Mouse (Mus musculus): ENCODE data around the gene Cntnap2. TPM values are rescaled to one million over a fixed set of nuclear protein-coding genes. Genes with fewer than 3 reads are reported as not detected.

The Cntnap2 gene
- 1.2 and 1.3 TPM in 2 replicates for total RNA-seq (2021)
- long read RNA-seq, experiment 1 = 0 reads
- long read RNA-seq, experiment 2, partial matches to known transcripts = 0 of 4 reads
- long read RNA-seq, experiment 2, other reads (novel, unspliced or antisense) = 4 of 4 reads

DNA sequence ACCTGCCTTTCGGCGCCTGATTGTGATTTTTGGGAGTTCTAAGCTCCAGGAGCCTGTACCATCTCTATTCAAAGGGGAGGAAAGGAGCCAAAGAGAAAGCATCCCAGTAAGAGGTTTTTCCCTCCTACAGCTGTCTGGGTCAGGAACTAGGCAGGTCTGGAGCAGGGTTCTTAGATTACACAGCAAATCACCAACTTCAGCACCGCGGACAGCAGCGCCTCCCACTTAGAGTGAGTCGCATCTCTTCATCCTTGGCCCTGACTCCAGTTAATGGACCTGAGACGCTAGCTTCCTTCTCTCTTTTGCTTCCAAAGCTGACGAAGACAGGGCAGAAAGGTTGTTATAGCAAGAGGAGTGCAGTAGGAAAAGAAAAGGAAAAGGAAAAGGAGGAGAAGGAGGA lies at the start of gene Cntnap2:
Gene Cntnap2 (plus strand): TSS at position 267 of the 400 bp plus-strand sequence.
- peak; percentile 79 for DNase-seq

DNA sequence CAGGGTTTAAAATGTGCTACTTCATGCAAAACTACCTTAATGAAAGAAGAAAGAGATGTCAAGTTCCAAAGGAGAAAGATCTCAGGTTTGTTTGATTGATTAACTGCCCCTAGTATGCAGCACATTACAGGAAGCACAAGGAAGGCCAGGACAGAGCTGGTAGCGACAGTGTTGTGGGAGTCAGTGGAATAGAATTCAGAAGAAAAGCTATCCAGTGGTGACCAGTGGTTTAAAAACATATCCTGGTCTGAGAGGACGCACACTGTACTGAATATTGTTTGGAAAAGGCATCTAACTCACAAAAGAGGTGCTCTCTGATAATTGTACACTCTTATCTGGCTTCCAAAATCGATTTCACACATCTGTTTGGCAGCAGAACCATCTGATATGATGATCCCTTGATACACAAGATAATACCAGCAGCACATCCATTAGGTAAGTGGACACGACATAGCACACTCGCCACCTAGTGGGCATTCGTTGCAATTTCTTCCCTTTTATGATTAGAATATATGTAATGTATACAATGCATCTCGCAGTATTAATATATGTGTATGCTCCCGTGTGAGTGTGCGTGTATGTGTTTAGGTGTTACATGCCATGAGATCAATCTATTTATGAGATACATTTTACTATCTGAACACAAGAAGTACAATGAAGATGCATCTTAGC lies 33.0 kb upstream of the Cntnap2 start:
- DNase-seq = peak; percentile 15

DNA sequence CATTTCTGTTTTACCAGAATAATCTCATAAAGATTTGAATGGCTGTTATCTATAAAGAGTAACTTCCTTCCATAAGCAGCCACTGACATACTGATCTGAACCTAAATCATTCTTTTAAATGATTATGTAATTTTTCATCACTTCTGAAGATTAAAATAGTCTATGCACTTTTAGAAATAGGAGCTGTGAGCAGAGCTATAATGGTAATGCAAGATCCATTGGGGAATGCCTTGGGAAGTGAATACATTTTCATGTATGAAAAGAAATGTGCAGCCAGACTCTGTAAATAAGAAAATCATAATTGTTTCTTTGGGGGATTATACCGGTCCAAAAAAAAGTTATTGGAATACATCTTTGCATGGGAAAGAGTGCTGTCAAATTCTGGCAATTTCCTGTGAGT lies 19.7 kb upstream of the Cntnap2 start:
- DNase-seq = no peak

DNA sequence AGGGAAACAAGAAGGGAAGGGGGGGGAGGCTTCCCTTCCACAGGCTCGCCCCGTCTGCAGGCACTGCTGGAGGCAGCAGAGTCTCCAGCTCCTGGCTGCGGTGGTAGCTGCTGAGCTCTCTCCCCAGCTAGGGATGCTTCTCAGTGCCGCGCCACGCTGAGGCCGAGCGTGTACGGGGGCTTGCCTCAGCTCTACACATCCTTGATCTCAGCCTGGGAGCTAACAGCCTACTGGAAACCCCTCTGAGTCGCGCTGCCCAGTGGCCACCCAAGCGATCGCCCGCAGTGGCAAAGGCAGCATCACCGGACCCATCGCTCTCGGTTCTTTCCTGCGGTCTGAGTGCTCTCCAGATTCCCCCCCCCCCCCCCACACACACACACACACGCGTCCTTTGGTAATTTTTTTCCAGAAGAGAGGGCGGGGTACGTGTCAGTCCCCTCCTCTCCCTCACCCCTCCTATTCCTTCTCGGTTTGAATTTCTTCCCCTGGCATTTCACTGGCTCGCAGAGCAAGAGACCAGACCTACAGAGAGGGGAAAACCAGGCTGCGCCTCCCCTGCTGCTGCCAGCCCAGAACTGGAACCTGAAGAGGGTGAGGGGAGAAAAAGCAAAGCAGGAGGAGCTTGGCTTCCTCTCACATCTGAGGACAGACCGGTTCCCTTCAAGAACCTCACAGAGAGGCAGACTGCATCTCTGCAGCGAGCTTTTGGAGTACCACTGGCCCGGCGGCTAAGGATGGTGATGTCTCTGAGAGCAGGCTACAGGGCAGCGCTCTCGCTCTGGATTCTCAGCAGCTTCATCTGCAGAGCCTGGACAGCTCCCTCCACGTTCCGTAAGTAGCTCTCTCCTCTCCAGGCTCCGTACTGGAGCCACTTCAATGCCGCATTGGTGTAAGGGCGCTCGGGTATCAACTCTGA lies 657 bp downstream of the Cntnap2 start:
- DNase-seq = peak; percentile 25

DNA sequence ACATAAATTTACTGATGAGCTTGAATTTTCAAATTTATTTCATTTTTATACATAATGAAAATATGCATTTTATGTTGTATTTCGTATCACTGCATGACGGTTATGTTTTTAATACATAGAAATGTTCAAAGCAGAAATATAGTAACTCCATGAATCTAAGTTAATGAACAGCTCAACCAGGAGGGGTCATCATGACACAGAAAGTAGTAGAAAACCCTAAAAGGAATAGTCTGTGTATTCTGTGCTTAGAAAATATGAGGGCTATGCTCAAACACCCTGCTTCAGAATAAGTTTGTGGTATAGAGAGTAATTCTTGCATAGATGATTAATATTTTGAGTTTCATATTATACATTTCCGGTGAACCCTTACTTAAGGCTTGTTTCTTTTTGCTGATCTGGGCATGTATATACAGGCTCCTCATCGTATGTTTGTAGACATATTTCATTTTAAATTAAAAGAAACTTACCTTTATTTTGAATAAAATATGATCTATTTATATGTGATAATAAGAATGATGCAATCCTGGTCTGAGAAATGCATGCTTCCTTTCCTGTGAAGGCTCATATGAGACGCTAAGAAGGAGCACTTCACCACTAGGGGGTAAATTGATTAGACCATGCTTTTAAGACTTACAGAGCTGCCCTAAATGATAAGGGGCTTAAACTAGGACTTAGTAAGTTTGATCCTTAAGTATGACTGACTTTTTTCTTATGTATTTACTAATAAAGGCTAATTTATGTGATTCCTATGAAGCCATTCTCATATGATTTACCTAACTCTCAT lies 3.2 kb downstream of the Cntnap2 start:
- DNase-seq = no peak

DNA sequence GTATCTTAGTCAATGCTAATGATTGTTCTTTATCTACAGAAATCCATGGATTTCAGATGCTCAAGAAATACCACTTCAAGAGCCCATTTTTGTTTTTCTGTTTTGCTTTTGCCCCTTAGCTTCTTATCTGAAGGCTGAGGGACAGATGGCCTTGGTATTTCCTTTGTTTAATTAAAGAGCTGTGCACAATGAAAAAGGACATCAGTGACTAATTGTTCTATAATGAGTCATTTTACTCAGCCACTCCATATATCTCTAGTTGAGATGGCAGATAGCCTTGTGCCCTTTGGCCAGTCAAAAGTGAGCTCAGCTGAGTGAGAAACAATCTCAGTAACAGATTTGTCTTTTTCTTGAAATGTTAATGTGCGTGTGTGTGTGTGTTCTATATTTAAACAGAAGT lies 29.1 kb downstream of the Cntnap2 start:
- peak; percentile 11 for DNase-seq

DNA sequence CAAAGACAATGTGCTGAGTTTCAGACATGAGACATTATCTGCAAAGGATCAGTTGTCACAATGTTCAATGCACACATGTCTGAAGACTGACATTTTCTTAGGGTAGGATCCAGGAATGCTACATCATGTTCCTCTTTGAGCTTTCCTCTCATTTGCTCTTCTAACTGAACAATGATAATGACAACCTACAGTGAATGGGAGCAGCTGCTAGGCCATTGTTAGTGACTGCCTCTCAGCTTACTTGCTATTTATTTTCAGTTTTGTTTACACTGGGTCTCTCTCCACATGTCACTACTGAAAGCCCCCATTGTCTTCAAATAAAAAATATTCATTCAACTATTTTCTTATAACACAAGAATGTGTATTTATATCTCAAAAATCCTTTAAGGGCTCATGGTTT lies 54.5 kb downstream of the Cntnap2 start:
- no peak for DNase-seq

DNA sequence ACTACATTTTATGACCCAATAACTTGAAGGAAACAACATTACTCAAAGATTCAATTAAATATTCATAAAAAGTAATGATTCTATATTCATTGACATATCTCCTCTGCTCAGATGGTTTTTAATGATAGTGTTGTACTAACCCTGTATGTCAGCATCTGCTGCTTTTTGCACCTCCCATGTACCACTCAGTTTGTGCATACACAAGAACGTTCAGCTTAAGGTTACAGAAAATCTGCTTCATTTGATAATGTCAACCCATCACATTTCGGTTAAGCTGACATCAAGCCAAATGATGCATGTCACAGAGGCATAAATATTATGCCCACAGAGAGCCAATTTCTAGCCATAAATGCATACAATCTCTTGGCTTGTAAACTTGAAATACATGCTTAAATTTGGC lies 85.7 kb downstream of the Cntnap2 start:
- no peak for DNase-seq

DNA sequence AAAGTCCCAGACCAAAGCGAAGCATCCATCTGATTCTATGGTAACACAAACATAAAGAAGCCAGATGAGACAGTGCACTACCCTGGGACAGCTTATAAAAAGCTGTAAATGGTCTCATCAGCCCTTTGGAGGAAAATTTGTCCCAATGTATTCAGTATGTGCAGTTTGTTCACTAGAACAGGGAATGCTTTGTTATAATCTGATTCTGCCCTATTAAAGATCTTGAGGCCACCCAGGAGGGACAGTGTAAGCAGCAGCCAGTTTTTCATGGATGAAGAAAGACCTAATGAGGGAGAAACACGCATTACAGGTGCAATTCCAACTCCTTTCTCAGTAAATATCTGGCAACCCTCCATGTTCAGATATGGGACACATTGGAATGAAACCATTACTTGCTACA lies 145.9 kb downstream of the Cntnap2 start:
- no peak for DNase-seq

DNA sequence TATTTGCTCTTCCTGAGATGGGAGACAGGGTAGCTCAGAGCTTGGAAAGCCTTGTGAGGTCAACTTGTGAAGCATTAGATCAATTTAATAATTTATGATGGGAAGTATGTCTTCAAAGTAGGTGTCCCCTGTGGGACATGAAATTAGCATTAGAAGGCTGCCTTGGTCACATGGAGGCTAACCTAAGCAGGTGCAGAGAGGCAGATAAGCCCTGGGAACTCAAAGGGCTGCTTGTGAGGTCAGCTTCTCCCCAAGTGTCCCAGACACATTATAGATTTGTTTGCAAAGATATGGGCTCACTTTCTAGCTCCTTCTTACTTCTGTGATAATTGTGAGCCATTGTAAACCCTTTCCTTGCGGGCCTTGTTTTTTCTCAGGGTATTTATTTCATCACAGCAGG lies 155.2 kb downstream of the Cntnap2 start:
- DNase-seq = no peak

DNA sequence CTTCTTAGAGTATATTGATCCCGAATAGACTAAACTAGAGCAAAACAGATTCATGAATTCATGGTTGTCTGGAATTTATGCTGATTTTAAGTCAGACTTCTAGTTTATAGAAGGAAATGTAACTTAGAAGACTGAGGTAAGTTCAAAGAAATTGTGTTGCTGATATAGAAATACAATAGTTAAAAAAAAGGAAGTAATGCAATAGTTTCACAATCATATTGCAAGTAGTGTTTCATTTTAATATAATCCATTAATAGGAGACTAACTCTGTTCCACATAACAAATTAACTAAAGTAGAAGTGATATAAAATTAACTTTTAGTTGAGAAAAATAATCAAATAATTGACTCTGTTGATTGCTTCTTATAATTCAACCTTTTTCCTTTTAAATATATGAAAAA lies 169.8 kb downstream of the Cntnap2 start:
- DNase-seq = no peak

DNA sequence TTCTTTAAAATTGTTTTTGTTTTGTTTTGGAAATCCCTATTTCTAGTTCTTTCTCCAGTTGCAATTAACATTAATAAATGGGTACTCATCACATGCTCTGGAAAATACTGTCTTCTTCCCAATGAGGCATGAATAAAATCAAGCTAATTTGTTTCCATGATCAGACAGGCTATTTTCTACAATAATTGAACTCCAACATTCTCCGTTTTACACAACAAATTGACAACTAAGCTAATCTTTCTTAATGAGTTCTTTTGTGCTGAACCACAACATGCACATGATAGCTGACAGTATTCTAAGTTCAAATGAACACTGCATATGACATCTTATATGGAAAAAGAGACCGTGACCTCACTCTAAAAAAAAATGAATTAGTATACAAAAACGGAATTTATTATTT lies 173.4 kb downstream of the Cntnap2 start:
- no peak for DNase-seq

DNA sequence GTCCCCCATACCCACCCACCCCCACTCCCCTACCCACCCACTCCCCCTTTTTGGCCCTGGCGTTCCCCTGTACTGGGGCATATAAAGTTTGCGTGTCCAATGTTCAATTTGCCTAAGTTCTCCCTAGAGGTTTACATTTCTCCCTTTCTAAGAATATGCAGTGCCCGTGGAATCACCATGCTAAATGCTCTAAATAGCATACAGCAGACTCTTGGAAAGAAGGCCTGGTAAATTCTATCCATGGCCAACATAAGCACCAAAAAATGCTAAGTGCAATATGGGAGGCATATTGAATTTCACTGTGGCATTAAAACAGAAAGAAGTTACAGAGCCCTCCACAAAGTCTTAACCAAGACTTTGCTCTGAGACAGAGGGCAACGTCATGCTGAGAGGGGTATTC lies 177.4 kb downstream of the Cntnap2 start:
- no peak for DNase-seq

DNA sequence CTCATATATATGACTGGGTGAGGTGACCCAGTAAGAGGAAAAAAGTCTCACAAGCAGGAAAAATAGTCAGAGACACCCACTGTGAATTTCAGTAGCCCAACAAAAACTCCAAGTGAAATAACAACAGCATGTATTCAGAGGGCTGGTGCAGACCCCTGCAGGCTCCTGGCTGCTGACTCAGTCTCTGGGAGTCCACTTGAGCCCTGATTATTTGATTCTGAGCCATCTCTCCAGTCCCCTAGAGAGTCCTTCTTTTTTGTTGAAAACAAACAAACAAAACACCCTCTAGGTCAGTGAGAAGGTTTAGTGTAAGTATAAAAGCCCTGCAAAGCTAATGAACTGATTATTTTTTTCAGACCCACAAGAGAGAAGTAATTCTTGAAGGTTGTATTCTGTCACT lies 179.0 kb downstream of the Cntnap2 start:
- no peak for DNase-seq

DNA sequence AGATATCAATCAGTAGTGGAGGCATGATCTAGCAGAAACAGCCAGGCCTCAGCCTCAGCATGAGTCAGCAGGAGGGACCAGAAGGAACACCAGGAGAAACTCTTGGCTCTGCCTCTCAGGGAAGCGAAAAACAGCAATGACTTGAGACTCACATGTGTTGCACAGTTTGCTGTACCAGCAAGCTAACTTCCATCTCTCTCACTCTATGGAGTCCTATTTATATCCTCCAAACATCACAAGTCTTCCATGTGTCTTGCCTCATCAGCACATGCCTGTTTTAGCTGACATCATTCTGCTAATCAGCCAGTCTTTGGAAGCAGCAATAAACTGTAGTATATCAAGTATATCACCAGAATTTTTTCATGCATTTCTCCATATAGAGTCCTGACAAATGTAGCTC lies 182.1 kb downstream of the Cntnap2 start:
- no peak for DNase-seq

DNA sequence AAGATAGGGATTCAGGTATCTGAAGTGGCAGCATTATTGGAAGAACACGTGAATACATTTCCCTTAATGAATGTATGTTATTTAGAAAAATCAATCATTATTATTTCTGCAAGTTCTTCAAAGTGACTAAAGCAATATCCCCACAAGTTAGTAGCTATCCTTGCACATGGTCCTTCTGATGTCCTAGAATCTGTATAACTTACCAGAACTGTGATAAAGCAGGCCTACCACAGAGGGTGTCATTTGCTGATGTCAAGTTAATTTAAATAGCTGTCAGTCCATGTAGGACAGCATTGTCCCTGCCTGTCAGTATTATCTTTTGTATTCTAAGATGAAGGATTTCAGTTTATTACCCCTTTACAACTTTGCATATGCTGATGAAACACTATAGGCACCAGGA lies 185.5 kb downstream of the Cntnap2 start:
- DNase-seq = no peak

DNA sequence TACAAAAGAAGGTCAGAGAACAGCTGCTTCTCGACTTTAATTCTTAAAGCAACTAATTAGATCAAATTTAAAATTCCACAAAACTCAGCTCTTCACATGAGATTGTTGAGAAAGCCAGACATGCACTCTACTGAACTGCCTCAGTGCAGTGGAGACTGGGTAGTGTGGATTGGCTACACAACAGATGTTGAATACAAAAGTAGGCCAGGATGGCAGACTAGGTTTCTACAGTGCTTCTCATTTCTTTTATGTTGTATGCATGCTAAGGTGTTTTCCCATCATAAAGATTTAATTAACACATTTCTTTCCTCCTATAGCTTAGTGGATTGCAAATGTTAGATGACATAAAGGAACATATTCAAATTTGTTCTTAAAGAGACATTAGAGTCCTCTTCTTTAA lies 198.9 kb downstream of the Cntnap2 start:
- no peak for DNase-seq

DNA sequence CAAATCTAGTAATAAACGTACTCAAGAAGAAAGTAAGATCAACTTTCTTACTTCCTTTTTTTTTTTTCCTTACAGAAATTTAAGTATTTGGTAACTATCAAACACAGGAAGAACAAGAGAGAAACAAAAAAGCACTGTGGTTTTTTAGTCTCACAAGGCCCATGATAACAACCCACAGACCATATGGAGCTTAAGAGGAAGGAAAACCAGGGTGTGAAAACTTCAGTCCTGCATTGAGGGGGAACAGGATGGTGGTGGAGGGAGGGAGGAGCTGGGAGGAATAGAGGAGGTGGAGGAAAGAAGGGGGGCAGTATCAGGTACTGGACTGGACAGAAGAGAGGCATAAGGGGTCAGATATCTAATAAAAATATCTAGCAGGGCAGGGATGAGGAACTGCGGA lies 212.4 kb downstream of the Cntnap2 start:
- DNase-seq = no peak

DNA sequence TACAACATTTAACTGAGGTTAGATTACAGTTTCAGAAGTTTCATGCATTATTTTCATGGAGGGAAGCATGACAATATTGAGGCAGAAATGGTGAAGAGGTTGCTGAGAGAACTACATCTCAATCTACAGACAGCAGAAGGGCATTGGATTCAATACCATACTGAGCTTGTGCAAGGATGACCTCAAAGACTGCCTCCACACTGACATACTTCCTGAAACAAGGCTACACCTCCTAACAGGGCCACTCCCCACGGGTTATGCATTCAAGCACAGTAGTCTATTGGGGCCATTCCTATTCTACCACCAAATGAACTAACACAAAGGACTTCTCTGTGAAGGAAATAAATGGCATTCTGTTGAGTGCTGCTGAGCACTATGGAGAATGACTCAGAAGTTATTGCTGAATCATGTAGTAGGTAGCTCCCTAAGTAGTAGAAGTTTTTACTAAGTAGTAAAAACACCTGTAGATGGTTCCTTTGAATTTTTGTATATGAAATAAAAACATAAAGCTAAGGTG lies 214.2 kb downstream of the Cntnap2 start:
- no peak for DNase-seq

DNA sequence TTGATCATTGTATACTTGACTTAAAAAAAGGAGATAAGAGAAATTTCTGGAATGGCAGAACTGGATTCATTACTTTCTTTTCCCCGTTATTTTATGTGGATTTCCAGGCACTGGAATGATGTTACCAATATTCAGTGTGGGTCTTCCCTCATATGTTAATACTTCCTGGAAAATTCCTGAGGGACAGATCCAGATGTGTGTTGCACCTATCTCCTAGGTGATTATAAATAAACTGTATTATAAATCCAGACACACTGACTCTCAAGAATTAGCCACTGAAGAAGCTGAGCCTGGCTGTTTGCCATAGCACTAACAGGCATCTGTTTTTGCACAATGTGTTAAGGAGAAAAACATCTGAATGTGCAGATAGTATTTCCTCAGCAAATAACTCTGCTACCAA lies 231.0 kb downstream of the Cntnap2 start:
- DNase-seq = no peak

DNA sequence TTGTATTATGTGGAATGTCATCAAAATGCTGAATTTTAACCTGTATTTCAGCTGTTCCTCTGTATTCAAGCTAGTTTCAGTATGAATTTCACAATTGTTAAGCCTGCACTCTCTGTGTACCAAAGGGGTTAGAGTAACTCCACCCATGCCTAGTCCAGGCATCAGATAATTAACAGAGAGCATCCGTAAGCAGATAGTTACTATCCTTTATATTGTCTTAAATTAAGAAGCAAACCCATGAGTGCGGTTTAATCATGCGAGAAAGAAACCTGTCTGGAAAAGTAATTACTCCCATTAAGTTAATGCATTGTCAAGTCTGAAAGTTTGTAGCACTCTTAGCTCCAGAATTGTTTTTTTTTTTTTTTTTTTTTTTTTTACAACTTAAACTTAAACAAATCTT lies 258.3 kb downstream of the Cntnap2 start:
- no peak for DNase-seq

DNA sequence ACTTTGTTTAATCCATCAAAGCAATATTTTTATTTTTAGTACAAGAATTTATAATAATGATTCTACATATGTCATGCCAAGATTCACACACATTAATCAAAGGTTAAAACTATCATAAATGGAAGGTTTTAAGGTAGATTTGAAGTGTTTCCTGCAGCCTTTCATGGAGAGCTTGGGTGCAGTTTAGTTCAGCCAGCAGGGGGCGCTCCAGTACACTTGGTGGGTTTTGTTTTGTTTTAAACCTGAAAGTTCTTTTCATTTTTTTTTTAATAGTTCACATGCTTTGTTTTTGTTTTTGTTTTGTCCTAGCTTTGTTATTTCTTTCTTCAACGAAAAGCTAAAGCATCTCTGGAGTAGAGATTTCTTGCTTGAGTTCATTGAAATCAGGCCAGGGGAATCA lies 264.3 kb downstream of the Cntnap2 start:
- DNase-seq = peak; percentile 73

All from adrenal gland, postnatal 14 days (tissue).